17 mouse cellular contexts compared by ENCODE assay signal in genomic region chr9:15721226-15721833, GRCm38 (mm10). TPM values are rescaled to one million over a fixed set of nuclear protein-coding genes. Genes with fewer than 3 reads are reported as not detected.
DNase-seq lines count a peak whose midpoint lies in the region; ATAC-seq and TF ChIP-seq lines count a peak whose summit lies in the region.
"Had no signal": no experiment of that assay in that cellular context is flagged by ENCODE, and none has a peak within 500 bp of the region (broad histone marks: within the 10 kb centered on the region; RNA-seq: fewer than 3 reads in every experiment).

No protein-coding gene starts in this region.

- intact Hi-C loops in left cerebral cortex, postnatal 14 days (cut with DNase I) = no loop called here

- TF ChIP-seq CTCF in midbrain, postnatal 0 days (IDR thresholded peaks at IDR 0.05) = no peak

- H3K27me3 ChIP-seq in midbrain, embryonic 11.5 days (ENCODE audit: control insufficient read depth, insufficient read depth, low read length) = no peaks in the 10 kb centered on the region
- no peaks in the 10 kb centered on the region for H3K27me3 ChIP-seq in midbrain, postnatal 0 days (ENCODE audit: insufficient read depth, low read length)
- no peaks in the 10 kb centered on the region for H3K27me3 ChIP-seq in embryonic facial prominence, embryonic 15.5 days
- H3K27me3 ChIP-seq in hindbrain, embryonic 12.5 days = no peaks in the 10 kb centered on the region
- no peaks in the 10 kb centered on the region for H3K27me3 ChIP-seq in neural tube, embryonic 12.5 days (replicated peaks)
- H3K27me3 ChIP-seq: CH12.LX; intestine, embryonic 15.5 days; limb, embryonic 13.5 days; Patski had no signal

- WGBS in midbrain, embryonic 11.5 days = 81% methylated on average over 6 of the region's 6 CpGs
- 45% methylated on average over 6 of the region's 6 CpGs for WGBS in midbrain, postnatal 0 days
- WGBS in embryonic facial prominence, embryonic 15.5 days = 63% methylated on average over 6 of the region's 6 CpGs
- 50% methylated on average over 6 of the region's 6 CpGs for WGBS in hindbrain, embryonic 12.5 days
- WGBS in neural tube, embryonic 12.5 days = 40% methylated on average over 6 of the region's 6 CpGs

- no peak overlapping the region for H3K27ac ChIP-seq in midbrain, embryonic 11.5 days (ENCODE audit: low read depth, low read length)
- H3K27ac ChIP-seq in midbrain, postnatal 0 days (ENCODE audit: low read depth, low read length) = no peak overlapping the region
- H3K27ac ChIP-seq in embryonic facial prominence, embryonic 15.5 days (replicated peaks) = no peak overlapping the region
- H3K27ac ChIP-seq in hindbrain, embryonic 12.5 days = peak overlapping the region; percentile 64
- H3K27ac ChIP-seq in neural tube, embryonic 12.5 days = no peak overlapping the region
- H3K27ac ChIP-seq: intestine, embryonic 15.5 days; limb, embryonic 13.5 days had no signal

- H3K4me3 ChIP-seq in midbrain, embryonic 11.5 days (ENCODE audit: low read depth, low read length) = no peak overlapping the region
- H3K4me3 ChIP-seq in midbrain, postnatal 0 days (ENCODE audit: low read depth, low read length) = no peak overlapping the region
- H3K4me3 ChIP-seq in embryonic facial prominence, embryonic 15.5 days (replicated peaks) = no peak overlapping the region
- H3K4me3 ChIP-seq in hindbrain, embryonic 12.5 days = no peak overlapping the region
- H3K4me3 ChIP-seq in neural tube, embryonic 12.5 days = no peak overlapping the region
- H3K4me3 ChIP-seq: intestine, embryonic 15.5 days; limb, embryonic 13.5 days had no signal

- no peak overlapping the region for H3K4me2 ChIP-seq in midbrain, embryonic 11.5 days
- no peak overlapping the region for H3K4me2 ChIP-seq in midbrain, postnatal 0 days (ENCODE audit: low read depth, low read length, poor library complexity, severe bottlenecking)
- no peak overlapping the region for H3K4me2 ChIP-seq in embryonic facial prominence, embryonic 15.5 days (replicated peaks)
- no peak overlapping the region for H3K4me2 ChIP-seq in hindbrain, embryonic 12.5 days (replicated peaks)
- no peak overlapping the region for H3K4me2 ChIP-seq in neural tube, embryonic 12.5 days (replicated peaks)
- H3K4me2 ChIP-seq: intestine, embryonic 15.5 days; limb, embryonic 13.5 days had no signal

- H3K9ac ChIP-seq in midbrain, embryonic 11.5 days (ENCODE audit: low read length) = no peak overlapping the region
- H3K9ac ChIP-seq in midbrain, postnatal 0 days (replicated peaks; ENCODE audit: low read length, poor library complexity, severe bottlenecking) = no peak overlapping the region
- no peak overlapping the region for H3K9ac ChIP-seq in embryonic facial prominence, embryonic 15.5 days
- no peak overlapping the region for H3K9ac ChIP-seq in hindbrain, embryonic 12.5 days
- no peak overlapping the region for H3K9ac ChIP-seq in neural tube, embryonic 12.5 days
- H3K9ac ChIP-seq: intestine, embryonic 15.5 days; limb, embryonic 13.5 days; liver, postnatal 0 days had no signal

- ATAC-seq in midbrain, embryonic 11.5 days (ENCODE audit: low FRiP score) = peak; percentile 50; the same call in 1 of the 2 replicates
- ATAC-seq in midbrain, postnatal 0 days (ENCODE audit: low FRiP score) = no peak
- peak; percentile 76 for ATAC-seq in embryonic facial prominence, embryonic 15.5 days (ENCODE audit: insufficient number of reproducible peaks, low FRiP score, low TSS enrichment, low read depth)
- peak; percentile 85 for ATAC-seq in hindbrain, embryonic 12.5 days (ENCODE audit: low FRiP score)
- ATAC-seq in neural tube, embryonic 12.5 days (ENCODE audit: low FRiP score, low read depth) = peak; percentile 82
- ATAC-seq in CD4-positive, CD25-positive, alpha-beta regulatory T cell, adult 4 months = no peak
- ATAC-seq: intestine, embryonic 15.5 days; liver, postnatal 0 days; Patski had no signal

- no peaks in the 10 kb centered on the region for H3K36me3 ChIP-seq in midbrain, embryonic 11.5 days (ENCODE audit: control insufficient read depth, insufficient read depth, low read length)
- peaks cover 18% of the 10 kb centered on the region; the same call in 1 of the 2 replicates for H3K36me3 ChIP-seq in midbrain, postnatal 0 days (ENCODE audit: insufficient read depth, low read length)
- H3K36me3 ChIP-seq in embryonic facial prominence, embryonic 15.5 days = peaks cover 18% of the 10 kb centered on the region
- peaks cover 28% of the 10 kb centered on the region for H3K36me3 ChIP-seq in hindbrain, embryonic 12.5 days
- peaks cover 24% of the 10 kb centered on the region for H3K36me3 ChIP-seq in neural tube, embryonic 12.5 days

- DNase-seq in midbrain, embryonic 11.5 days (ENCODE audit: low spot score, missing footprints) = no peak
- DNase-seq in midbrain, postnatal 0 days (ENCODE audit: low spot score) = no peak
- no peak for DNase-seq in left cerebral cortex, postnatal 14 days (ENCODE audit: low spot score in 2 of 2)
- no peak for DNase-seq in layer of hippocampus, postnatal 36 days
- DNase-seq: cerebellum, postnatal 10 days; kidney, postnatal 10 days; liver, postnatal 0 days; right cerebral cortex, postnatal 14 days; thymus, postnatal 4 days had no signal

- no peaks in the 10 kb centered on the region for H3K9me3 ChIP-seq in midbrain, embryonic 11.5 days (ENCODE audit: control insufficient read depth, low read length)
- no peaks in the 10 kb centered on the region for H3K9me3 ChIP-seq in midbrain, postnatal 0 days (ENCODE audit: low read length)
- no peaks in the 10 kb centered on the region for H3K9me3 ChIP-seq in embryonic facial prominence, embryonic 15.5 days (replicated peaks)
- H3K9me3 ChIP-seq in hindbrain, embryonic 12.5 days (replicated peaks) = no peaks in the 10 kb centered on the region
- H3K9me3 ChIP-seq in neural tube, embryonic 12.5 days = no peaks in the 10 kb centered on the region
- H3K9me3 ChIP-seq: intestine, embryonic 15.5 days; limb, embryonic 13.5 days had no signal

- no peaks in the 10 kb centered on the region for H3K4me1 ChIP-seq in midbrain, embryonic 11.5 days (ENCODE audit: control insufficient read depth, insufficient read depth, low read length)
- H3K4me1 ChIP-seq in midbrain, postnatal 0 days (ENCODE audit: insufficient read depth, low read length) = no peaks in the 10 kb centered on the region
- H3K4me1 ChIP-seq in embryonic facial prominence, embryonic 15.5 days = no peaks in the 10 kb centered on the region
- H3K4me1 ChIP-seq in hindbrain, embryonic 12.5 days = 0 out of 2 replicates have a peak, but pooled peaks cover 4% of the 10 kb centered on the region
- H3K4me1 ChIP-seq in neural tube, embryonic 12.5 days = 0 out of 2 replicates have a peak, but pooled peaks cover 4% of the 10 kb centered on the region
- H3K4me1 ChIP-seq: intestine, embryonic 15.5 days; limb, embryonic 13.5 days had no signal

RNA-seq across cellular contexts. Expression of gene Slc36a4, which starts 11.8 kb away (rescaled TPM):
- 14.7 and 16.1 TPM in 2 replicates for polyA plus RNA-seq in midbrain, embryonic 11.5 days (2014; fragmentation: Nextera tagmentation; extraction: Ambion mirVana)
- 60.1 and 74.4 TPM in 2 replicates for total RNA-seq in midbrain, postnatal 0 days (2014; rRNA removed)
- polyA plus RNA-seq in midbrain, postnatal 0 days (2015; fragmentation: Nextera tagmentation; extraction: Ambion mirVana) = 34.4 and 36.9 TPM in 2 replicates
- polyA plus RNA-seq in embryonic facial prominence, embryonic 15.5 days (2015; fragmentation: Nextera tagmentation; extraction: Ambion mirVana) = 16.6 and 16.9 TPM in 2 replicates
- 23.6 and 24.4 TPM in 2 replicates for polyA plus RNA-seq in hindbrain, embryonic 12.5 days (2016; fragmentation: Nextera tagmentation; extraction: Ambion mirVana)
- polyA plus RNA-seq in neural tube, embryonic 12.5 days (2016; fragmentation: Nextera tagmentation; extraction: Ambion mirVana) = 20.6 and 22.7 TPM in 2 replicates
- 10 to 100 TPM; 44.2 to 49.4 TPM for total RNA-seq in left cerebral cortex, postnatal 14 days (2021)
- 10 to 100 TPM; 45.6 to 47.5 TPM for total RNA-seq in layer of hippocampus, postnatal 36 days (2021)
- polyA plus RNA-seq in CD4-positive, CD25-positive, alpha-beta regulatory T cell, adult 4 months (2017; shearing (Covaris generic)) = 1 to 10 TPM; 4.3 to 6.1 TPM

Comparison
In these comparisons a context has a peak if more than half of its experiments do, and no peak if none do; other contexts are left out.
1. ATAC-seq: peak in midbrain, embryonic 11.5 days (single experiment), embryonic facial prominence, embryonic 15.5 days (single experiment), hindbrain, embryonic 12.5 days (single experiment) and neural tube, embryonic 12.5 days (single experiment); none in midbrain, postnatal 0 days (single experiment) and CD4-positive, CD25-positive, alpha-beta regulatory T cell, adult 4 months (single experiment).